Mouse (Mus musculus) v-Abl transformed pro-B cells (cell line): ENCODE data around the gene Zfp143.

Experiments
- in situ Hi-C, 2 experiments: fragments of 400-800 bp; cut with MboI; formaldehyde crosslinking; loops; one replicate each; pipeline ENCODE4 v1.15.1; 2025; ENCODE audit not compliant: unreplicated experiment in 2 of 2

Gene Zfp143

DNA sequence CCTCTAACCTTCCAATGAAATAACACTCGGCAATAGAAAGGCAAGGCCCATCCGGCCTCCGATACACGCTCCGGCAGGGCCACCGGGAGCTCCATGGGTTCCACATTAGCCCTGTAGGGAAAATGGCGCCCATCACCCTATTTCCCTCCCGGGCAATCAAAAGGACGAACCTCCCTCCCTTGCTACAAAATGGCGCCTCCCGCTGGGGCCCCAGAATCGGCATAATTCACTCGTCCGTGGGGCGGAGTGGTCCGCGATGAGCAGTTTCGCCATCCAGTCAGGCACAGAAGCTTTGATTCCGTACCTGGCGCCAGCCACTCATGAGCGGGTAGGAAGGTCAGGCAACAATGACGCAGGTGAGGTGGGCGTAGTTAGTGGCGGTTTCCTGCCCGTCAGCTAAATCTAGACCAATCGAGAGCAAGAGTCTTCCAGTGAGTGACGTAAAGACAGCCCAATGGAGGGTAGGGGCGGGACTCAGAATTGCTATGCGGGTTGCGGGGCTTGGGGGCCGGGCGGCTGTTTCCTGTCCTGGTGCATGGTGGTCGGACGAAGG, at the start of gene Zfp143:
Gene Zfp143, plus strand, starts transcription at position 19 of the 553 bp plus-strand sequence.
- in situ Hi-C loops, result loop anchor here in 1 of 2 experiments (5.0 to 25.0 kb wide), 2 partner anchors 196 to 549 kb away; partner anchors contain the start of genes Rpl27a and Trim66

DNA sequence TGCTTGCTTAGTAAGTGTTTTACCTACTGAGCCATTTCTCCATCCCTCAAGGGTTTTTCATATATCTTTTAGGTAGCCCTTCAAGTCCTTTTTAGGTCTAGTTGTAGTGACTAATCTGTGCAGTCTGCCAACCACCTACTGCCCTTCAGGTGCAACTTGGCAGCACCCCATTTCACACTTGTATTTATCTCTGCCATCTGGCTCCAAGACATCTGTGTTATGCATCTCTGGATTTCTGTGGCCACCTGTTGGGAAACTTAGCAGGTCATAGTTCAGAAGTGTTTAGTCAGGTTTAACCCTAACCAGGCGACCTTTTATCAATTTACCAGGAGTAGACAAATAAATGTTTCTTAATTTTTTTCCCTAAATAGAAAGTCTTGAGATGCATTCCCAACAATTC, 49.6 kb upstream of the Zfp143 start:
- in situ Hi-C loops, result no loop called here

DNA sequence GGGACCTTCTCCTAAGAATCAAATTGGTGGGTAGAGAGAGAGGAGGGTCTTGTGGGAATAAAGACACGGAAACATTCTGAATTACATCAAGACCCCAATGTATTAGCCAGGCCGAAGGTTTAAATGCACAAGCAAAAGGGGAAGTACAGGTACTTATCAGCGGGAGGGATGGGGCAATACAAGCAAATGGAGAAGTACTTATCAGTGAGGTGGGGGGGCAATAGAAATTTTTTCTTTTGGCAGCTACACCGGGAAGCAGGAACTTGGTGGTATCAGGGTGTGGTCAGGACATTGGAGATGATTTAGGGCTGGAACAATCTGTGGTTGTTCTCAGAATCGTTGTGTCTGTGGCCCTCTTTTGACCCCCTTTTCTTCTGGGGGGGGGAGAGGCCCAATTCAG, 46.7 kb upstream of the Zfp143 start:
- in situ Hi-C loops, result no loop called here

DNA sequence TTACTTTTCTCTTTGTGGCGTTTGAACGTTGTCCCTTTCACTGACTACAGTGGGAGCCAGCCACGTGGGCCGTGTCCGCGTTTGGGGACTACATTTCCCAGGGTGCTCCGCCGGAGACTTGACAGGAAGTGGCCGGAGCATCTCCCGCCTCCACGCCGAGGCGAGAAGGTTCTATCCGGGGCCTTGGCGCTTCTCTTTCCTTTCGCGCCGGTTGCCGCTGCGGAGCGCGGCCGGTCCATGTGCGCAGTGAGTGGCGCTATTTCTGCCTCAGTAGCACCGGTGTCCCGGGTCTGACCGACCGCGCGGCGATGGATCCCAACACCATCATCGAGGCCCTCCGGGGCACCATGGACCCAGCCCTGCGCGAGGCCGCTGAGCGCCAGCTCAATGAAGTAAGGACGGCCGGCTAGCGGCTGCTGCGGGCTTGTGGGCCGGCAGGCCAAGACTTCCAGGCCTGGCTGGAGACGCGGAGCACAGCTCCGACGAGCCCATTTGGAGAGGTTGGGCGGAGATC, 42.8 kb upstream of the Zfp143 start, which contains the start of gene Ipo7:
Gene Ipo7, plus strand, starts transcription at position 158 of the 514 bp plus-strand sequence.
- in situ Hi-C loops, result no loop called here

DNA sequence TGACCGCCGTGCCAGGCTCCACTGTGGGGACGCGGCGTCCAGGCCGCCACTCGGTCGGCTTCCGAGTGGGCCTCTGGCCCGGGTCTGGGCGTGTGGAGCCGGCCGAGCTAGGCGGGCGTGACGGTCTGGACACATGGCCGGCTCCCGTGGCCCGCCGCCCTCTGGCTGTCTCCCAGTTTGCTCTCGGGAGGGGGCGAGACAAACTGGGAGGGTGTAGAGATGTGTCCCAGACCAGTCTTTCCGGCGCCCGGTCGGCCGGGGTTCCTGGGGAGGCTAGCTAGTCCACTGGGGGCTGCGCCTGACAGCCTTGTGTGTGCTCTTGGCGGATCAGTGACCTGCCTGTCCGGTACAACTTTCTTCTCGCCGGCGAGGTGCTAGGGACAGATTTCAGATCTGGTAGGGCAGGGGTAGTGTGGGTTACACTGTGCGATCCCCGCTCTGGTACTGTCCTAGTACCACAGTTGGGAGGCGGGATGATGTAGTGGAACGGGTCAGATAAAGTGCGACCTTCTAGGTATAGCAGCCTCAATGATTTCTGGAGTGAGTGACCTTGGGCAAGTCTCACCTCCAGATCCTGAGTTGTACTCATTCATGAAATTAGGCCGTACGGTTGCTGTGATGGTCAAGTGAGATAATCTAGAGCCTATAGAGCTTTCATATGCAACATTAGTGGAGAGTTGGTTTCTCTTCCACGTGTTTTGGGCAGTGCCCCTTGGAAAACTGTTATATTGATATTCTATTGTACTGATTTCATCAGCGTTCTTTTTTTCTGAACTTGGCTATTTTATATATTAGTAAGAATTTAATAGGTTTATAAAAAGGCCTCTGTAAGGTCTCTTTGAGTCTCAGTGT, 42.2 kb upstream of the Zfp143 start:
- in situ Hi-C loops, result no loop called here

DNA sequence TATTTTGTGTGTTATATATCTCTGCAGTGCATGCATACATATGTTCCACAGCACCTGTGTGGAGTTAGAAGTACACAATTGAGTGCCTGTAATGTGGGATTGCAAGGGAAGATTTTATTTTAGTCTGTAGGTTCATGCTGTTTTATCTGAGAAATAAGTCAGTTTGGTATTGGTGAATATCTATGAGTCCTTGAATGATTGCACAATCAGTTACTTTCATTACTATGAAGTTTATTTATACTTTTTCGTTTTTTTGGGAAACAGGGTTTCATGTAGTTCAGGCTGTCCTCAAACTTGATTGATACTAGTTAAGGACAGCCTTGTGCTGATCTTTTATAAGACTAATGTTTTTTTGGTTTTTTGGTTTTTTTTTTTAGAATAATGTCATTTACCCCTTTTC, 37.5 kb upstream of the Zfp143 start:
- in situ Hi-C loops, result no loop called here

DNA sequence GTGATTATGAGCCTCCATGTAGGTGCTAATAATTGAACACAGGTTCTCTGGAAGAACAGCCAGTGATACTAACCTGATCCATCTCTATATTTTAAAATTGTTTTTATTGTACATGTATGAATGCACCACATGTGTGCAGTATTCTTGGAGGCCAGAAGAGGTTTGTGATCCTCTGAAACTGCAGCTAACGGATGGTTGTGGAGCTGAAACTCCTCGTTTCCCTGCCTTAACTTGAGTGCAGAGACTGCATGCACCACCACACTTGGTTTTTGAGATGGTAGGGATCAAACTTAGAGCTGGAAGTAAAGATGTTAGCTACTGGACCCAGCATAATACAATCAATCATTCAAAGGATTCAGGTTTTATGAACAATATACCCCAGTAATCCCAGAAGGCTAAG, 34.4 kb upstream of the Zfp143 start:
- in situ Hi-C loops, result no loop called here

DNA sequence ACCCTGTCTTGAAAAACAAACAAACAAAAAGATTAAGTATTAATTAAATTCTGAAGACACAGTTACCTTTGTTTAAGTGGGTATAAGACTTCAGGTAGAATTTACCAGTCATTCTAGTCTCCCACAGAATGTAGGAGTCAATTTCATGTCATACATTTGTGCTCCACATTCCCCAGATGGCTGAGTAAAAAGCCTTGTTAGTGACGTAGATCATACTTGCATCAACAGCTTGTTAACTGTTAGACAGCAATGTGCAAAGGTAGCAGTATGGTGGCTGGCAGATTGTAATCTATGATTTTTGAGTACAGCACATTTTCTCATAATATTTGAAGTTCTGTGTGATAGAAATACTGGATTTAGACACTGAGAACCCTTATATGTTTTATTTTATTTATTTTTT, 32.2 kb upstream of the Zfp143 start:
- in situ Hi-C loops, result no loop called here

DNA sequence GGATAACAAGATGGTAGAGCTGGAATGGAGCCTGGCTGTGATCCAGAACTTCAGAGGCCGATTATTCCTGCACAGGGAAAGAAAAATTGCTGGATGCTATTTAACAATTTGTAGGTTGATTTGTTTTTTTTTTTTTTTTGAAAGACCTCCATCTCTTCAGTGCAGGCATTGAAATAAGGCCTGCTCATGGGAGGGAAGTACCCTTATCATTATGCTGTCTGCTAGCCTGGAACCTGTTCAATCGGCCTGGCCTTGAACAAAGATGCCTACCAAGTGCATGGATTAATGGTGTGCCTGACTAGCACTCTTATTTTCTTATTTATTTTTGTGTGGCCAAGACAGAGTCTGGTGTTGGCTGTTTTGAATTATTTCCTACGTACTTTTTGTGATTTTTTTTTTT, 30.7 kb upstream of the Zfp143 start:
- in situ Hi-C loops, result no loop called here

DNA sequence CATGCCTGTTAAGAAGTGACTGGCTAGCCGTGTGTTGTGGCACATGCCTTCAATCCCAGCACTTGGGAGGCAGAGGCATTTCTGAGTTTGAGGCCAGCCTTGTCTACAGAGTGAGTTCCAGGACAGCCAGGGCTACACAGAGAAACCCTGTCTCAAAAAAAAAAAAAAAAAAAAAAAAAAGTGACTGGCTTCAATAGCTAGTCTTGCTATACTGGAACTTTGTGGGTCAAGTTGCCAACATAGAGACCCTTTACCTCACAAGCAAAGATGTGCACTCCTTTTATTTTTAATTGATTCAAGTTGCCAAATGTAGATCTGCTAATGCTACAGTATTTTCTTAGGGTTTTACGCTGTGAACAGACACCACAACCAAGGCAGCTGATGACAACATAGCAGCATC, 3.3 kb upstream of the Zfp143 start:
- in situ Hi-C loops, result loop anchor here in 1 of 2 experiments (5.0 to 25.0 kb wide), 2 partner anchors 70 to 545 kb away; partner anchors contain the start of genes Rpl27a, Tmem41b and Trim66

DNA sequence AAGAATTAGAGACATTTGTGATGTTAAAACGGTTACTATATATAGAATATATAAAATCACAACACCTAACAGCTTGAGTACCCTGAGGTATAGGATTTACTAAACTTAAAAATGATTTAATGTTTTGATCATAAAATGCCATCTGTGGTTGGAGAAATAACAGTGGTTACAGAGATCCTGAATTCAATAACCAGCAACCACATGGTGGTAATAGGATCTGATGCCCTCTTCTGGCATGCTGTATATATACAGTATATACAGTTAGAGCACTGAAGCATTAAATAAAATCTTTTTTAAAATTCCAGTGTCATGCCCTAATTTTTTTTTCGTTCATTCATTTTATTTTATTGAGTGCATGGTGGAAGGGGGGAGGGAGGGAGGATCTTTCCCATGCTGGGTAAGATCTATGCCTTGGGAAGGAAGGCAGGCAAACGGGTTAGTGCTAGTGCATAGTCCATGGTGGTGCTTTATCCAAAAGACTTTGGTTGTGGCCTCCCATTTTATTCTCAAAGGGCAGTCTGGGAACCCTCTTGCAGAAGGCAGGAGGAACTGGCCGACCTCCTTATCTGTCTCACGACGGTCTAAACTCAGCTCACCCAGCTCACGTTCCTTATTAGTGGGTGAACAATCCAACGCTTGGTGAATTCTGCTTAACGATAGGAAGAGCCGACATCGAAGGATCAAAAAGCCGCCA, 1.8 kb upstream of the Zfp143 start:
- in situ Hi-C loops, result loop anchor here in 1 of 2 experiments (5.0 to 25.0 kb wide), 2 partner anchors 72 to 547 kb away; partner anchors contain the start of genes Rpl27a, Tmem41b and Trim66

DNA sequence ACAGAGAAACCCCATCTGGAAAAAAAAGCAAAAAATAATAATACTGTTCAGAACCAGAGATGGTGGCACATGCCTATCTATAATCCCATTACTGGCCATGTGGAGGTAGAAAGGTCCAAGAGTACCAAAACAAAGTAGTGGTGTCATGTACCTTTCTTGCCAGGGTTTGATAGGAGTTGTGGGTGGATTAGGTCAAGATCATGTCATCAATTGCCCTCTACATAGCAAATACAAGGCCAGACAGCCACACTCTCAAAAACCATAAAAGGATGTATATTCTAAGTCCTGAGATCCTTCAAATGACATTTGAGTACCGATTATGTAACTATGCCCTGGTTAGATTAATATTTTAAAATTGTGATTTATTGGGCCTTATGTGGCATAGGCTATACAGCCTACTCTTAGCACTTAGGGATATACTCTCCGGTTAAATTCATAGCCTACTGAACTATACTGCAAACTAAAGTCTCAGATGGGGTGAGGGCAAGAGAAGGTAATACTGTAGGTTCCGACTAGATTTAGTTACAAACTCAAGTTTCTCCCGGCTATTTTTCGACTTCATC, 830 bp upstream of the Zfp143 start:
- in situ Hi-C loops, result loop anchor here in 1 of 2 experiments (5.0 to 25.0 kb wide), 2 partner anchors 197 to 548 kb away; partner anchors contain the start of genes Rpl27a and Trim66

DNA sequence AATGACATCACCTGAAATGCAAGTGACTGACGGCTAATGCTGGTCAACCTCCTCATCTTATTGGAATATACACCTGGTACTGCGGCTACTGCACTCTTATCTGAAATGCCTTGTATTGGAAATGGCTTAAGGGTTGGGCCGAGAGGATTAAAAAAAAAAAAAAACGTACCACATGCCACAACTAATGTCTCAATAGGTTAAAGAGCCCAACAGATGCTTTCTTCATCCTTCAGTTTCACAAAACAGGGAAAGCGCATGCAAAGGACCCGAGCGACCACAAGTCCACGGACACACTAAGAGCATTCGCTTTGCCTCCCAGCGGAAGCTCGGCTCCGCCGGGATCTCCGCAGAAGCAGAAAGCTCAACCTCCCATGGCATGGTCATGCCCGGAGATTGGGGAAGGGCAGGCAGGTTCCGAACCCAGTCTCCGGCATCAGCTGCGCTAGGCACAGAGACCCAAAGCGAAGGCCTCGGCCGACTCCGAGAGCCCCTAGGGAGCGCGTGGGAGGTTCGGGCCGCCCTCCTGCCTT, 283 bp upstream of the Zfp143 start:
- in situ Hi-C loops, result loop anchor here in 1 of 2 experiments (5.0 to 25.0 kb wide), 2 partner anchors 197 to 548 kb away; partner anchors contain the start of genes Rpl27a and Trim66

DNA sequence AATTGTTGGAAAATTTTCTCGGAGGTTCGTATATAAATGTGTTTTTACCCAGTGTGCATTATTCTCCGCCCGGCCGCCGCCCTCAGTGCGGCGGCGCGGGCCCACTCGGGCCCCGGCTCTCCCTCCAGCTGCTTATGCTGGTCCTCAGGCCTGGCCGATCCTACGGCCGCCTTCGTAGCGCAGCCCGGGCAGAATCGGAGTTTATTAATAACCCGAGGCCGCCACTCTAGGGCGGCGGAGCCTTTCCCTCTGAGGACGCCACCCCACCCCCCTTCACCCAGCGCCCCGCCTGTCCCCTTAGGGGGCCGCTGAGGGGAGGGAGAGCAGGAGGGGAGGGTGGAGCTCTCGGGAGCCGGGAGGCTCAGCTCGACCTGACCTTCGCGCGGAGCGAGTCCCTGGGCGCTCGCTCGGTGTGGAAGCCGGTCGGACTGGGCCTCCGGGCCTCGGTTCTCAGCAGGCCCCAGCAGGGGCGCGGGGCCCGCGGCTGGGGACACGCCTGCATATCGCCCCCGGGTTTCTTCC, 796 bp downstream of the Zfp143 start:
- in situ Hi-C loops, result loop anchor here in 1 of 2 experiments (5.0 to 25.0 kb wide), 2 partner anchors 195 to 550 kb away; partner anchors contain the start of genes Rpl27a and Trim66

DNA sequence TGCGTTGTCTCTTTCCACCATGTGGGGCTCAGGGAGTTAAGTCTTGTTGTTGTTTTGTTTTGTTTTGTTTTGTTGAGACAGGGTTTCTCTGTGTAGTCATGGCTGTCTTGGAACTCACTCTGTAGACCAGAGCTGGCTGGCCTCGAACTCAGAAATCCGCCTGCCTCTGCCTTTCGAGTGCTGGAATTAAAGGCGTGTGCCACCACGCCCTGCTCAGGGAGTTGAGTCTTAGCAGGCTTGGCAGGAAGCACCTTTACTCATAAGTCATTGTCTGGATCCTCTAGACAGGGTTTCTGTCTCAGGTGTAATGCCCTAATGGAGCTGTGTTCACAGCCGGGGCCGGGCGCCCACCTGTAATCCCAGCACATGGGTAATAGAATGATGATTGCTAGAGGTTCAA, 2.7 kb downstream of the Zfp143 start:
- in situ Hi-C loops, result loop anchor here in 1 of 2 experiments (5.0 to 25.0 kb wide), 2 partner anchors 194 to 551 kb away; partner anchors contain the start of genes Rpl27a and Trim66

DNA sequence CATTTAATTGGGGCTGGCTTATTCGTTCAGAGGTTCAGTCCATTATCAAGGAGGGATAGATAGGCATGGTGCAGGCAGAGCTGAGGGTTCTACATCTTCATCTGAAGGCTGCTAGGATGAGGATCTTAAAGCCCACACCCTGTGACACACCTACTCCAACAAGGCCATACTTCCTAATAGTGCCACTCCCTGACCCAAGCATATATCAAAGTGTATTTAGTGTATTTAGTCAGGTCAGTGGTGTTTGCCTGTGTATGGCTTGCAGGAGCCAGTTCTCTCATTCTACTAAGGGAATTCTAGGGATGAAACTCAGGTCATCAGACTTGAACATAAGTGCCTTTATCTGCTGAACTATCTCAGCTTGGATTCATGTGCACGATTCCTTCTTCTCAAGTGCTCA, 8.1 kb downstream of the Zfp143 start:
- in situ Hi-C loops, result loop anchor here in 1 of 2 experiments (25.0 kb wide), 1 partner anchor 557 kb away; the partner anchor contains the start of genes Rpl27a and Trim66

DNA sequence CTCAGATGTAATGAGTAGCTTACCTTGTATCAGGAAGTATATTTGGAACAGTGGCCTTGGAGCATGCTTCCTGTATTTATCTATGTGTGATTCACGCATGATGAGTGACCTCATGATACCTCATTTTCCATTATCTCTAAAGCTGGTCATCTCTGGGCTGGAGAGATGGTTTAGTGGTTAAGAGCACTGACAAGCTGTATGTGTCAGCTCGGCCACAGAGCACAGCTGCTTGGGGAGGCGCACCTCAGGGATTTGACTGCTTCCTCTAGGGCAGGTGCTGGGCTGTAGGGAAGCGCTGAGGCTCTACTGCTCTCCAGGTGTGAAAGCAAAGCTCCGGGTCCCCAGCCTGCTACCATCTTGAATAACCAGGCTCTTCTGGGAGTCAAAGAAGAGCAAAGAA, 17.2 kb downstream of the Zfp143 start:
- in situ Hi-C loops, result no loop called here

DNA sequence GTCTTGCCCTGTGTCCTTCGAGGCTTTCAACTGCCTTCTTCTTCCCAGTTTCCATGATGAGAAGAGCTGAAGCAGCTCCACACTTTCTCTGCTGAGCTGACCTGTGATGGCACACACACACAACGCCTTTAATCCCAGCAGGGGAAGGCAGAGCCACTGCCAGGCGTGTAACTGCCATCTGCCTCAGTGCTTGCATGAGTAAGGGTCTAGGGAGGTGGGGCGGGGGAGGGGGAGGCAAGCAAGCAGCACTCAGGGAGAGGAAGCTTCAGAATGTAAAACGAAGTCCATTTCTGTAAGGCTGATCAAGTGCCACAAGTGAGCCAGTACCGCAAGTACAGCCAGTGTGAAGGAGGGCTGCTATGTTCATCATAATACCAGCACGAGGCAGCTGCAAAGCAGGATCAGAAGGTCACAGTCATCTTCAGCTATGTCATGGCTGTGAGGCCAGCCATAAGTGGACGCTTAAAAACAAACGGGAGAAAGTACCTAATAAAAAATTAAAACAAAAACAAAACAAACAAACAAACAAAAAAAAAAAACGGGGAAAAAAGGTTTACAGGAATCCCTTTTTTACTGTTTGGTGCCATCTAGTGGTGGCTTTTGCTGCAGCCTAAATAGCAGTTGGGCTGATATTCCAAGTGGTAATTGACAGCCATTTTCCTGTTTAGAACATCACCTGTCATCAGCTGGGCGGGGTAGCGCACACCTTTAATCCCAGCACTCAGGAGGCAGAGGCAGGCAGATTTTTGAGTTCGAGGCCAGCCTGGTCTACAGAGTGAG, 22.6 kb downstream of the Zfp143 start:
- in situ Hi-C loops, result loop anchor here (5.0 to 10.0 kb wide), 4 partner anchors 79 to 379 kb away; partner anchors contain the start of genes Akip1 (in 1 of the 2), St5 (in 1 of the 2) and Tmem41b (in 1 of the 2)
